Mouse (Mus musculus) heart, embryonic 16.5 days (tissue): ENCODE measurements around the gene Gnaz. TPM values are rescaled to one million over a fixed set of nuclear protein-coding genes. Genes with fewer than 3 reads are reported as not detected.

Experiments
- ATAC-seq: fragments of 200-750 bp; cut with Nextera tagmentation; replicated peaks from 2 replicates; pipeline ENCODE4 v1.8.0; 2017; ENCODE audit warnings: moderate number of reproducible peaks; ENCODE audit not compliant: insufficient read depth, low FRiP score; ENCODE audit errors: extremely low read depth
- H3K27ac ChIP-seq: fragments of 300-500 bp; sonication (generic); 2 replicates; pipeline ENCODE4 v1.5.1; 2014; ENCODE audit warnings: mild to moderate bottlenecking, low read length, control low read depth, moderate library complexity
- H3K27me3 ChIP-seq: fragments of 300-500 bp; sonication (generic); 2 replicates; pipeline ENCODE4 v1.6.1; 2014; ENCODE audit warnings: low read length, mixed read lengths; ENCODE audit not compliant: control insufficient read depth, insufficient read depth
- H3K36me3 ChIP-seq: fragments of 300-500 bp; sonication (generic); 2 replicates; pipeline ENCODE4 v1.6.1; 2014; ENCODE audit not compliant: control insufficient read depth, insufficient read depth
- H3K4me1 ChIP-seq: fragments of 300-500 bp; sonication (generic); 2 replicates; pipeline ENCODE4 v1.6.1; 2014; ENCODE audit warnings: low read length, mixed read lengths; ENCODE audit not compliant: control insufficient read depth, insufficient read depth
- H3K4me2 ChIP-seq: fragments of 300-500 bp; sonication (generic); 2 replicates; pipeline ENCODE4 v1.6.1; 2014; ENCODE audit warnings: low read depth, mild to moderate bottlenecking, control low read depth, low read length
- H3K4me3 ChIP-seq: fragments of 300-500 bp; sonication (generic); 2 replicates; pipeline ENCODE4 v1.5.1; 2014; ENCODE audit warnings: mild to moderate bottlenecking, control low read depth, low read length
- H3K9ac ChIP-seq: fragments of 300-500 bp; sonication (generic); 2 replicates; pipeline ENCODE4 v1.6.1; 2014; ENCODE audit warnings: low read length, control low read depth
- H3K9me3 ChIP-seq: fragments of 300-500 bp; sonication (generic); replicated peaks from 2 replicates; pipeline ENCODE4 v1.6.1; 2016; ENCODE audit warnings: low read length; ENCODE audit not compliant: control insufficient read depth
- WGBS: fragments of 180-500 bp; shearing (Covaris S2); extraction: QIAGEN DNeasy Blood & Tissue Kit; methylation state at CpG from one replicate; pipeline ENCODE4 v1.1.7; 2014; 5-methylcytosine and 5-hydroxymethylcytosine counted together
- polyA plus RNA-seq: library from polyadenylated mRNA; unstranded; fragments of >200 nt; fragmentation: Nextera tagmentation; extraction: Ambion mirVana; gene quantifications from 2 replicates; pipeline ENCODE4 v1.2.1, GENCODE M21; 2015

The Gnaz gene
- polyA plus RNA-seq, 1 experiment from 2014 or later = 0.79 TPM

DNA sequence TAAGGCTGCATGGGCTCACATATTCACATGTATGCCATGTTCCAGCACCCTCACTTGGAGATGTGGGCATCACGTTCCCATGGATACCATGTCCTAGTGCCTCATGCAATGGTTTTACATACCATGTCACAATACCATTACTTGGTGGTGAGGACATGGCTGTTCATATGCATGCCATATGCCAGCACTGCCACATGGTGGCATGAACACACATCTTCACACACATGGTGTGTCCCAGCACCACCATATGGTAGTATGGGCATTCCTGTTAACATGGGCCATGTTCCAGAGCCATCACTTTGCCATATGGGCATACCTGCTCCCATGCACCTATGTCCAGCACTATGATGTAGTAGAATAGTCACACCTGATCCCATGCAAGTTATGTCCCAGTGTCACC is 26.2 kb upstream of the Gnaz start:
- H3K27ac ChIP-seq = no peak overlapping the region
- no peak overlapping the region for H3K4me2 ChIP-seq
- H3K27me3 ChIP-seq = no peaks in the 10 kb centered on the region
- H3K9ac ChIP-seq = no peak overlapping the region
- no peaks in the 10 kb centered on the region for H3K9me3 ChIP-seq
- 91% methylated on average over 1 of the region's 1 CpGs for WGBS
- no peak for ATAC-seq
- H3K4me1 ChIP-seq = no peaks in the 10 kb centered on the region
- no peak overlapping the region for H3K4me3 ChIP-seq
- H3K36me3 ChIP-seq = no peaks in the 10 kb centered on the region

DNA sequence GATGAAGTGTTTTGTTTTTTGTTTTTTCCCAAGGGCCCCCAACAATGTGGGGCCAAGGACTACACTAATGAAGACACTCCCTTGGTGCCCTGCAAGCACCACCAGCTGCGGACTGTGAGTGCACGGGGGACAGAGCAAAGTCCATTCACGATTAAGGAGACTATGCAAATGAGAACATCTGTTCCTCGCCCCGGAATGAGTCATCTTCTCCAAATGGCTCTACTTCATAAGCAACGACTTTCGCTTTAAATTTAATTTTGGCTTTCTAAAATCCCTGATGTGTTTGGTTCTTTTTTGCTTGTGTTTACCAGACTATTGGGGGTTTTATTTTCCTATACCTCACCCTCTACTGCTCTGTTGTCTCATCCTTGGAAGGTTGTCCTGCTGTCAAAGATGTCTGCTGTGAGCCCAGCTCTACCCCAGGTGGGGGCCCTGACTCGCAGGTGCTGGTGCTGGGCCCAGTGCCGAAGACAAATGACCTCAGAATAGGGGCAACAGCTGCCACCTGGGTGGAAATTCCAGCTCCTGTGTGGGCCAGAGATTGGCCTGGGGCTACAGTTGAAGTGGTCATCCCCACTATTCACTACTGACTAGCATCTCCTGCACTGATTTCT is 14.0 kb upstream of the Gnaz start:
- Histone ChIP-seq H3K4me1 (no peaks in the 10 kb centered on the region), H3K4me3 (no peak overlapping the region), H3K36me3 (no peaks in the 10 kb centered on the region), H3K9me3 (no peaks in the 10 kb centered on the region), H3K4me2 (no peak overlapping the region), H3K27me3 (peaks cover 4% of the 10 kb centered on the region), H3K9ac (no peak overlapping the region), H3K27ac (no peak overlapping the region)
- no peak for ATAC-seq
- 49% methylated on average over 9 of the region's 9 CpGs for WGBS

DNA sequence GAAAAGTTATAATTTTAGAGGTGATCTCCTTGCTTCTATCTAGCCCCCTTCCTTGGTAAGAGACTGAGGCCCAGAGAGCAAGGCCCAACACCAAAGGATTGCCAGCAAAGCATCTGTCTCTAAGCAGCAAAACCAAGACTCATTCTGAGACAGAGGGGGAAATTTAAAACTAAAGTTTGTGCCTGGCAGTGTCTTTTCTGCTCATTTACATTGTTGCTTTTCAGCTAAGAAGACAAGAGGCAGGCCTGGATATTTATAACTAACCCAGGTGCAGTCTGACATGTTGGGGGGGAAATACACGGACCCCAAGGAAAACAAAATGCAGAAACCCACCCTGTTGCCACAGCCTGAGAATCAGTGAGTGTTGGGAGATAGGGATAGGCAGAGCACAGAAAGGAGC is 2.6 kb upstream of the Gnaz start:
- H3K36me3 ChIP-seq = no peaks in the 10 kb centered on the region
- H3K4me3 ChIP-seq = no peak overlapping the region
- no peak for ATAC-seq
- H3K27me3 ChIP-seq = peaks cover 26% of the 10 kb centered on the region
- WGBS = 55% methylated on average over 1 of the region's 1 CpGs
- H3K27ac ChIP-seq = no peak overlapping the region
- no peak overlapping the region for H3K4me2 ChIP-seq
- peaks cover 7% of the 10 kb centered on the region for H3K4me1 ChIP-seq
- H3K9me3 ChIP-seq = no peaks in the 10 kb centered on the region
- no peak overlapping the region for H3K9ac ChIP-seq

DNA sequence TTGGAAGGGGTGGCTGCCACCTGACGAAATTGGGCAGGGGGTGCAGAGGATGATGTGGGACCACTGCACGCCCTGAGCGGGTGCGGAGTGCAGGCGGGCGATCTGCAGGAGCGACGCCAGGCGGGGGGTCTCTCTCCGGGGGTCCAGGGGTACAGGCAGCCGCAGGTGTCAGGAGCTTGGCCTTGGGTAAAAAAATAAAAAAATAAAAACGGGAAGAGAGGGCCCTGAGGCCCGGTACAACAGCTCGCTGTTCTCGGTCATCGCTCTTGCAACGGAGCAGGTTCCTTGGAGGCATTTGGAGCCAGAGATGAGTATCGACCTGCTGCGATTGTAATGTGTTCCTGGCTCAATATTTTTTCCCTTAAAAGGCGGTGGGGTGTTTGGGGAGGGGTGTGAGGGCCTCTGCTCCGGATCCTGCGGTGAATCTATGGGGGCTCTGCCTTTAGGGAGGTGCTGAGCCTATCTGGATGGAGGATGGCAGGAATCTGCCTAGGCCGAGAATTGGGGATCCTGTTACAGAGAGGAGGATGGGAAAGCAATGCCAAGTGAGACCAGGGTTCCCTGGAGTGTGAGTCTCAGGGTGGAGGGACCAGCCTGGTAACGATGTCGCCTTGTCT is 782 bp downstream of the Gnaz start:
- 9% methylated on average over 25 of the region's 25 CpGs for WGBS
- no peak for ATAC-seq
- Histone ChIP-seq H3K4me1 (peaks cover 7% of the 10 kb centered on the region), H3K27ac (no peak overlapping the region), H3K4me2 (peak overlapping the region; percentile 98), H3K27me3 (peaks cover 27% of the 10 kb centered on the region), H3K4me3 (peak overlapping the region; percentile 76), H3K9ac (peak overlapping the region; percentile 71), H3K36me3 (no peaks in the 10 kb centered on the region), H3K9me3 (no peaks in the 10 kb centered on the region)

DNA sequence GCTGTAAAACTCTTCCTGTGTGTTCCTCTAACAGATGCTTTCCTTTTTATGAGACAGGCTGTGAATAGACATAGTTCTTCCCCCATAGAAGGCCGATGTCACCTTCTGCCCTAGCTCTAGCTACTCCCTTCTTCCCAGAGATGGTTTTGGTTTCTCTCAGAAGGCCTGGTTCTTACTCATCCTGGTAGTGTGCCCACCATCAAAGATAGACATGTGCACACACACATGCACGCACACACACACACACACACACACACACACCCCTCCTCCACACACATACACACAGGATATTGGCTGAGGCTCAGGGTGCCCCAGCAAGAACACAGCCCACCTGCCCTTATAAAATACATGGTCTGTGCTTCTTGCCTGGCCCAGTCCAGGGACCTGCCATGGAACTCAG is 2.3 kb downstream of the Gnaz start:
- no peaks in the 10 kb centered on the region for H3K36me3 ChIP-seq
- no peak overlapping the region for H3K4me2 ChIP-seq
- no peak for ATAC-seq
- peaks cover 27% of the 10 kb centered on the region for H3K27me3 ChIP-seq
- peaks cover 7% of the 10 kb centered on the region for H3K4me1 ChIP-seq
- no peak overlapping the region for H3K27ac ChIP-seq
- no peaks in the 10 kb centered on the region for H3K9me3 ChIP-seq
- H3K4me3 ChIP-seq = no peak overlapping the region
- 74% methylated on average over 2 of the region's 2 CpGs for WGBS
- H3K9ac ChIP-seq = no peak overlapping the region

DNA sequence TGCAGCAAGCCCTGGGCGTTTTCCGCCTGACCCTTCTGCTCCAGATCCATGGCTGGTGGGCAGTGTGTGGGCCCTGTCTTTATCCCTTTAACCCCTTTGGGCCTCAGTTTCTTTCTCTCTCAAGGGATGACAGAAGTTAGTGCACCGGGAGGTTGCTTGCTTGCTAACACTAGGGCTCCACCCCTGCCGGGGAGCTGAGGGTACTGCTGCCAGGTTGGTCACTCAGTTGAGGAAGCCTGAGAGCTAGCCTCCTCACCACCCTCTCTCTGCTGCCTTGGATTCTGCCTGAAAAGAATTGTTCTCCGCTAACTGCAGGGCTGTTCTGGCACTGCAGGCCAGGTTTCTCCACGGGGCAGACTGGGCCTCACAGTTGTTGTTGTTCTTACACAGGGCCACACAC is 6.0 kb downstream of the Gnaz start:
- H3K27me3 ChIP-seq = peaks cover 16% of the 10 kb centered on the region
- WGBS = 75% methylated on average over 6 of the region's 6 CpGs
- H3K4me3 ChIP-seq = no peak overlapping the region

DNA sequence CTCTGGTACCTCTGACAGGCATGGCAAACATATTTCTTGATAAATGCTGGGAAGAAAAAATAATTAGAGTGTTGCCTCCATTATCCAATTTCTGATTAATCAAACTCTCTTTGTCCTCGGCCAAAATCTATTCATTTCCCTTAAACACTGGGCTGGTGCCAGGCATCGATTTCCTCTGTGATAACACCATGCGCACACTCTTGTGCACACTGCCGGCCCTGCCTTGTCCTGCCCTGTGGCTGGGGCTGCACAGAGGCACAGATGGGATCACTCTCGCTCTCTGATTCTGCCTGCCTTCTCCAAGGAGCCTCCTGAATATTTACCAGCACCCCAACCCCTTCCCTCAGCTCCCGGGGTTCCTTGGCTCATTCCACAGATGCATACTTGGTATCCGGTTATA is 8.6 kb downstream of the Gnaz start:
- ATAC-seq = no peak
- Histone ChIP-seq H3K9me3 (no peaks in the 10 kb centered on the region), H3K27me3 (peaks cover 16% of the 10 kb centered on the region), H3K27ac (no peak overlapping the region), H3K36me3 (no peaks in the 10 kb centered on the region), H3K4me2 (no peak overlapping the region), H3K9ac (no peak overlapping the region), H3K4me3 (no peak overlapping the region), H3K4me1 (no peaks in the 10 kb centered on the region)
- 66% methylated on average over 7 of the region's 7 CpGs for WGBS

More for the DNA sequence above, 6.0 kb downstream of the Gnaz start:
- Histone ChIP-seq H3K27ac (no peak overlapping the region), H3K4me2 (no peak overlapping the region), H3K9me3 (no peaks in the 10 kb centered on the region), H3K36me3 (no peaks in the 10 kb centered on the region), H3K9ac (no peak overlapping the region), H3K4me1 (no peaks in the 10 kb centered on the region)
- no peak for ATAC-seq

DNA sequence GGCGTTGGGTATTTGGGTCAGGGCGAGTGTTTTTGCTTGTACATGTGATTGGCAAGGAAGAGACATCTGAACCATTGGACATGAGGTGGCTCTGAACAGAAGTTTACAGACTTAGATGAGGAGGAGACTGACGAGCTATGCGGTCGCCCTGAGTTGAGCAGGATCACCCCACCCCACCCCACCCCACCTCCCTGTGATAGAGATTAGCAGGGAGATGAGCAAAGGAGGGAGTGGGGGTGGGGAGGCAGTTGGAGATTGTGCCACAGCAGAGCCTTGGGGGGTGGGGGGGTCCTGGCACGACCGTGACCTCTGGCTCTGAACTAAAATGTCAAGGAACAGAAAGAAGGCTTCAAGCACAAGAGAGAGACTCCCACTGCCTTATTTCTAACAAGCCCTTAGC is 9.5 kb downstream of the Gnaz start:
- Histone ChIP-seq H3K4me2 (no peak overlapping the region), H3K27ac (no peak overlapping the region), H3K36me3 (no peaks in the 10 kb centered on the region), H3K27me3 (peaks cover 19% of the 10 kb centered on the region), H3K9ac (no peak overlapping the region), H3K4me3 (no peak overlapping the region), H3K4me1 (no peaks in the 10 kb centered on the region), H3K9me3 (no peaks in the 10 kb centered on the region)
- WGBS = 59% methylated on average over 7 of the region's 7 CpGs
- ATAC-seq = no peak

DNA sequence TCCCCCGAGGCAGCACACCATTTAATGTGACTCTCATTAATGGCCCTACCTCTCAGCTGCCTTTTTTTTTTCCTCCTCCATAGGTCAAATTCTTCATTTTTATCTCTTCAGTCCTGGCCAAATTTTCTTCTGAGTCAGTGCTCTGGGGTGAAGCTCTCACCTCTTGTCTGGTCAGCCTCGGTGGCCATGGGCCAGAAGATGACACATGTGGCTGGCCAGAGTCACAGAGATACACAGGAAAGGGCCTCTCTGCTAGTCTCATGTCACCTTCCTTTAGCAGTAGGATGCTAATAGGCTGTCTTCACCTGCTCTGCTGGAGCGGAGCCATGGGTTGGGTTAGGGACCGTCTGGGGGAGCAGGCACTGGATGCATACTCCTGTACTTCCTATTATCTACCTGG is 11.1 kb downstream of the Gnaz start:
- no peak for ATAC-seq
- Histone ChIP-seq H3K4me3 (no peak overlapping the region), H3K27me3 (peaks cover 19% of the 10 kb centered on the region), H3K4me1 (no peaks in the 10 kb centered on the region), H3K9me3 (no peaks in the 10 kb centered on the region), H3K36me3 (no peaks in the 10 kb centered on the region), H3K27ac (no peak overlapping the region), H3K9ac (no peak overlapping the region), H3K4me2 (no peak overlapping the region)
- WGBS = 74% methylated on average over 4 of the region's 4 CpGs
